Comparison of ENCODE assay signal across 8 mouse cellular contexts in genomic region chr2:121443068-121443349, GRCm38 (mm10). TPM values are rescaled to one million over a fixed set of nuclear protein-coding genes. Genes with fewer than 3 reads are reported as not detected.
A peak's percentile ranks its signal among the peaks of the same experiment; 100 is the strongest.
DNase-seq lines count a peak whose midpoint lies in the region; ATAC-seq and TF ChIP-seq lines count a peak whose summit lies in the region.

No protein-coding gene starts in this region.

- no peaks in the 10 kb centered on the region for H3K27me3 ChIP-seq in intestine, postnatal 0 days (replicated peaks; ENCODE audit: control insufficient read depth, insufficient read depth, low read length)
- peaks cover 8% of the 10 kb centered on the region; the same call in 1 of the 2 replicates for H3K27me3 ChIP-seq in midbrain, postnatal 0 days (ENCODE audit: insufficient read depth, low read length)

- H3K4me2 ChIP-seq in intestine, postnatal 0 days (replicated peaks; ENCODE audit: low read depth) = peak overlapping the region; percentile 91
- H3K4me2 ChIP-seq in midbrain, postnatal 0 days (ENCODE audit: low read depth, low read length, poor library complexity, severe bottlenecking) = peak overlapping the region; percentile 47

- no peak overlapping the region for H3K27ac ChIP-seq in left cerebral cortex, adult 2 months
- no peak overlapping the region for H3K27ac ChIP-seq in embryonic fibroblast, embryonic 13.5 days (ENCODE audit: insufficient read depth, low read length)
- no peak overlapping the region; the same call in 1 of the 2 replicates for H3K27ac ChIP-seq in intestine, postnatal 0 days (ENCODE audit: low read depth, low read length)
- H3K27ac ChIP-seq in midbrain, postnatal 0 days (ENCODE audit: low read depth, low read length) = no peak overlapping the region

- TF ChIP-seq POLR2A in embryonic fibroblast, embryonic 13.5 days (IDR thresholded peaks at IDR 0.05; ENCODE audit: low read depth, low read length) = no peak

- intact Hi-C loops in left cerebral cortex, adult 2 months (cut with DNase I) = no loop called here
- intact Hi-C loops in left cerebral cortex, postnatal 4 days (cut with DNase I) = no loop called here

- TF ChIP-seq CTCF in left cerebral cortex, adult 2 months (IDR thresholded peaks at IDR 0.05) = no peak
- TF ChIP-seq CTCF in embryonic fibroblast, embryonic 13.5 days (IDR thresholded peaks at IDR 0.05; ENCODE audit: borderline replicate concordance, insufficient read depth, low read length) = no peak
- no peak for TF ChIP-seq CTCF in intestine, postnatal 0 days (IDR thresholded peaks at IDR 0.05; ENCODE audit: low read depth)
- TF ChIP-seq CTCF in midbrain, postnatal 0 days (IDR thresholded peaks at IDR 0.05) = no peak

- H3K9me3 ChIP-seq in intestine, postnatal 0 days (ENCODE audit: control insufficient read depth) = no peaks in the 10 kb centered on the region
- no peaks in the 10 kb centered on the region for H3K9me3 ChIP-seq in midbrain, postnatal 0 days (ENCODE audit: low read length)

- H3K9ac ChIP-seq in intestine, postnatal 0 days (ENCODE audit: low read depth, low read length) = peak overlapping the region; percentile 51; the same call in 1 of the 2 replicates
- no peak overlapping the region; the same call in 1 of the 2 replicates for H3K9ac ChIP-seq in midbrain, postnatal 0 days (replicated peaks; ENCODE audit: low read length, poor library complexity, severe bottlenecking)

- no peak for DNase-seq in left cerebral cortex, adult 2 months (ENCODE audit: extremely low spot score in 1 of 2, low spot score in 2 of 2)
- DNase-seq in left cerebral cortex, adult 8-10 months (ENCODE audit: low spot score in 2 of 2) = no peak
- DNase-seq in midbrain, postnatal 0 days (ENCODE audit: low spot score) = no peak
- DNase-seq in adrenal gland, postnatal 36 days = no peak
- DNase-seq in left cerebral cortex, postnatal 4 days = no peak
- no peak for DNase-seq in yolk sac, embryonic 10.5 days (ENCODE audit: low spot score)

- peaks cover 12% of the 10 kb centered on the region for H3K36me3 ChIP-seq in intestine, postnatal 0 days (ENCODE audit: control insufficient read depth, insufficient read depth)
- peaks cover 11% of the 10 kb centered on the region for H3K36me3 ChIP-seq in midbrain, postnatal 0 days (ENCODE audit: insufficient read depth, low read length)

- H3K4me1 ChIP-seq in embryonic fibroblast, embryonic 13.5 days (ENCODE audit: control insufficient read depth, insufficient read depth, low read length) = peaks cover 7% of the 10 kb centered on the region; the same call in 1 of the 2 replicates
- no peaks in the 10 kb centered on the region for H3K4me1 ChIP-seq in intestine, postnatal 0 days (replicated peaks; ENCODE audit: control insufficient read depth, insufficient read depth, low read length)
- H3K4me1 ChIP-seq in midbrain, postnatal 0 days (ENCODE audit: insufficient read depth, low read length) = 0 out of 2 replicates have a peak, but pooled peaks cover 4% of the 10 kb centered on the region

- ATAC-seq in intestine, postnatal 0 days = no peak
- no peak for ATAC-seq in midbrain, postnatal 0 days (ENCODE audit: low FRiP score)

- H3K4me3 ChIP-seq in left cerebral cortex, adult 2 months = peak overlapping the region; percentile 33
- peak overlapping the region; percentile 12; the same call in 1 of the 2 replicates for H3K4me3 ChIP-seq in embryonic fibroblast, embryonic 13.5 days (ENCODE audit: insufficient read depth, low read length)
- H3K4me3 ChIP-seq in intestine, postnatal 0 days (ENCODE audit: low read depth, low read length) = peak overlapping the region; percentile 41
- H3K4me3 ChIP-seq in midbrain, postnatal 0 days (ENCODE audit: low read depth, low read length) = peak overlapping the region; percentile 19; the same call in 1 of the 2 replicates

- WGBS in intestine, postnatal 0 days = 5% methylated on average over 8 of the region's 8 CpGs
- 20% methylated on average over 8 of the region's 8 CpGs for WGBS in midbrain, postnatal 0 days

RNA-seq across cellular contexts. Expression of gene Ell3, which starts 1.1 kb away (rescaled TPM):
- total RNA-seq in left cerebral cortex, adult 2 months (2021) = not detected
- total RNA-seq in left cerebral cortex, adult 8-10 months (2022) = not detected
- polyA plus RNA-seq in embryonic fibroblast, embryonic 13.5 days (2011; ENCODE audit: insufficient read length, low read depth, missing spikeins) = not detected in 2 replicates
- 1.9 and 2.6 TPM in 2 replicates for polyA plus RNA-seq in intestine, postnatal 0 days (2015; fragmentation: Nextera tagmentation; extraction: Ambion mirVana)
- 0.33 TPM in 1 of 2 replicates, not detected in the other for total RNA-seq in midbrain, postnatal 0 days (2014; rRNA removed)
- polyA plus RNA-seq in midbrain, postnatal 0 days (2015; fragmentation: Nextera tagmentation; extraction: Ambion mirVana) = 1.6 and 2.6 TPM in 2 replicates
- total RNA-seq in adrenal gland, postnatal 36 days (2021) = under 1 TPM; 0.17 to 0.36 TPM
- not detected for total RNA-seq in left cerebral cortex, postnatal 4 days (2021)

RNA-seq across cellular contexts. Expression of gene Serf2, which starts 6.0 kb away (rescaled TPM):
- 100 to 1,000 TPM; 152 to 164 TPM for total RNA-seq in left cerebral cortex, adult 2 months (2021)
- 100 to 1,000 TPM; 116 to 169 (median 143) TPM for total RNA-seq in left cerebral cortex, adult 8-10 months (2022)
- polyA plus RNA-seq in embryonic fibroblast, embryonic 13.5 days (2011; ENCODE audit: insufficient read length, low read depth, missing spikeins) = 553 and 625 TPM in 2 replicates
- polyA plus RNA-seq in intestine, postnatal 0 days (2015; fragmentation: Nextera tagmentation; extraction: Ambion mirVana) = 608 and 648 TPM in 2 replicates
- 235 and 284 TPM in 2 replicates for total RNA-seq in midbrain, postnatal 0 days (2014; rRNA removed)
- 271 and 278 TPM in 2 replicates for polyA plus RNA-seq in midbrain, postnatal 0 days (2015; fragmentation: Nextera tagmentation; extraction: Ambion mirVana)
- 100 to 1,000 TPM; 333 to 337 TPM for total RNA-seq in adrenal gland, postnatal 36 days (2021)
- total RNA-seq in left cerebral cortex, postnatal 4 days (2021) = 100 to 1,000 TPM; 133 to 149 TPM

RNA-seq across cellular contexts. Expression of gene Hypk, which starts 10.1 kb away (rescaled TPM):
- 10 to 100 TPM; 22.7 to 23.1 TPM for total RNA-seq in left cerebral cortex, adult 2 months (2021)
- 10 to 100 TPM; 12.1 to 25.0 (median 17.5) TPM for total RNA-seq in left cerebral cortex, adult 8-10 months (2022)
- polyA plus RNA-seq in embryonic fibroblast, embryonic 13.5 days (2011; ENCODE audit: insufficient read length, low read depth, missing spikeins) = 80.6 and 86.4 TPM in 2 replicates
- polyA plus RNA-seq in intestine, postnatal 0 days (2015; fragmentation: Nextera tagmentation; extraction: Ambion mirVana) = 61.6 and 65.1 TPM in 2 replicates
- 12.3 and 17.6 TPM in 2 replicates for total RNA-seq in midbrain, postnatal 0 days (2014; rRNA removed)
- 109 and 115 TPM in 2 replicates for polyA plus RNA-seq in midbrain, postnatal 0 days (2015; fragmentation: Nextera tagmentation; extraction: Ambion mirVana)
- 10 to 100 TPM; 33.0 to 34.7 TPM for total RNA-seq in adrenal gland, postnatal 36 days (2021)
- 10 to 100 TPM; 28.1 to 28.9 TPM for total RNA-seq in left cerebral cortex, postnatal 4 days (2021)

RNA-seq across cellular contexts. Expression of gene Serinc4, which starts 13.6 kb away (rescaled TPM):
- under 1 TPM; 0.21 to 0.54 TPM for total RNA-seq in left cerebral cortex, adult 2 months (2021)
- total RNA-seq in left cerebral cortex, adult 8-10 months (2022) = 1 to 10 TPM in 1 of 4 experiments, under 1 TPM in 3; 0.27 to 1.1 (median 0.50) TPM
- 0.63 TPM in 1 of 2 replicates, not detected in the other for polyA plus RNA-seq in embryonic fibroblast, embryonic 13.5 days (2011; ENCODE audit: insufficient read length, low read depth, missing spikeins)
- polyA plus RNA-seq in intestine, postnatal 0 days (2015; fragmentation: Nextera tagmentation; extraction: Ambion mirVana) = 0.05 TPM in 1 of 2 replicates, not detected in the other
- 1.8 and 2.6 TPM in 2 replicates for total RNA-seq in midbrain, postnatal 0 days (2014; rRNA removed)
- polyA plus RNA-seq in midbrain, postnatal 0 days (2015; fragmentation: Nextera tagmentation; extraction: Ambion mirVana) = 1.1 and 1.5 TPM in 2 replicates
- total RNA-seq in adrenal gland, postnatal 36 days (2021) = under 1 TPM in 1 of 2 experiments, not detected in 1; 0.20 TPM
- total RNA-seq in left cerebral cortex, postnatal 4 days (2021) = 1 to 10 TPM; 2.7 to 3.0 TPM

RNA-seq across cellular contexts. Expression of gene Catsper2, which starts 29.4 kb away (rescaled TPM):
- 1 to 10 TPM; 3.6 to 4.2 TPM for total RNA-seq in left cerebral cortex, adult 2 months (2021)
- total RNA-seq in left cerebral cortex, adult 8-10 months (2022) = 1 to 10 TPM; 4.2 to 5.9 (median 5.1) TPM
- polyA plus RNA-seq in embryonic fibroblast, embryonic 13.5 days (2011; ENCODE audit: insufficient read length, low read depth, missing spikeins) = 1.5 and 2.8 TPM in 2 replicates
- polyA plus RNA-seq in intestine, postnatal 0 days (2015; fragmentation: Nextera tagmentation; extraction: Ambion mirVana) = 1.3 and 1.6 TPM in 2 replicates
- total RNA-seq in midbrain, postnatal 0 days (2014; rRNA removed) = 2.7 and 3.8 TPM in 2 replicates
- 2.6 and 3.0 TPM in 2 replicates for polyA plus RNA-seq in midbrain, postnatal 0 days (2015; fragmentation: Nextera tagmentation; extraction: Ambion mirVana)
- total RNA-seq in adrenal gland, postnatal 36 days (2021) = 1 to 10 TPM; 1.9 to 2.9 TPM
- 1 to 10 TPM; 6.1 to 8.3 TPM for total RNA-seq in left cerebral cortex, postnatal 4 days (2021)
